33 mouse cellular contexts compared by ENCODE assay signal in the genomic region with DNA sequence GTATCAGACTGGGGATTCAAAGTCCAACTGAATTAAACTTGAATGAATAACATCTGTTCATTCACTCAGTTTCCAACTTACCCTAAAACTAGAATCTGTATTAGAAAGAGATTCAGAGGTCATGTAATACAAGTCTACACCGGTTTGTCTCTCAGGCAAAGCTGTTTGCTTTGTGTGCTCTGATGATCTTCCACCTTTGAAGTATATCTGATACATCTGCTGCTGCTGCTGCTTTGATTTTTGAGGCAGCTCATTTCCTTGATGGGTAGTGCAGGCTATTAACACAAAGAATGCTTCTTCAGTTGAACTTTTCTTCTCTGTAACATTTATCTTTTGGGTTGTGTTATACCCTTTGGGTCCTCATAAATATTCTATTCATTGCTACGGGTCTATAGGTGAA. TPM values are rescaled to one million over a fixed set of nuclear protein-coding genes. Genes with fewer than 3 reads are reported as not detected.
A peak's percentile ranks its signal among the peaks of the same experiment; 100 is the strongest.
DNase-seq lines count a peak whose midpoint lies in the region; ATAC-seq lines count a peak whose summit lies in the region.
"Had no signal": no experiment of that assay in that cellular context is flagged by ENCODE, and none has a peak within 500 bp of the region (broad histone marks: within the 10 kb centered on the region; RNA-seq: fewer than 3 reads in every experiment).

No protein-coding gene starts in this region.

- DNase-seq in thymus, postnatal 0 days (ENCODE audit: low spot score): peak; percentile 61
- no peak for DNase-seq in thymus, postnatal 4 days
- peak; percentile 58 for DNase-seq in T-cell, adult 2 months (ENCODE audit: low spot score)
- peak; percentile 19 for DNase-seq in thymus, postnatal 25 days
- no peak for DNase-seq in left cerebral cortex, postnatal 36 days (ENCODE audit: low spot score in 2 of 2)
- no peak for DNase-seq in cerebellum, adult 18-20 months
- no peak for DNase-seq in right cerebral cortex, postnatal 25 days
- DNase-seq: adrenal gland, adult 8-10 months; adrenal gland, postnatal 25 days; B cell, adult 2 months; cerebellum, adult 11-12 months; cerebellum, adult 9-11 months; cerebellum, postnatal 25 days; gastrocnemius, postnatal 10 days; gastrocnemius, postnatal 36 days; heart, adult 2 months; heart, postnatal 14 days; heart, postnatal 4 days had no signal

- intact Hi-C loops in left cerebral cortex, postnatal 36 days (cut with DNase I): no loop called here

- peak; percentile 60 for ATAC-seq in inflammation-experienced regulatory T-cells, adult 6 months
- ATAC-seq: forebrain, embryonic 14.5 days; hindbrain, postnatal 0 days; intestine, embryonic 15.5 days; Patski had no signal

RNA-seq across cellular contexts. Expression of a gene that starts 4.0 kb away (rescaled TPM):
- 11.3 and 12.9 TPM in 2 replicates for polyA plus RNA-seq in thymus, postnatal 0 days (2015; fragmentation: Nextera tagmentation; extraction: Ambion mirVana)
- 100 to 1,000 TPM; 121 to 243 (median 214) TPM for polyA plus RNA-seq in inflammation-experienced regulatory T-cells, adult 6 months (2017; shearing (Covaris generic))
- total RNA-seq in left cerebral cortex, postnatal 36 days (2021): not detected
- total RNA-seq: adrenal gland, adult 8-10 months; common myeloid progenitor, adult 5-6 weeks; gastrocnemius, postnatal 10 days; granulocyte monocyte progenitor cell, adult 5-6 weeks; heart, postnatal 4 days; hindbrain, postnatal 0 days had no signal
- polyA plus RNA-seq: brain, embryonic 14.5 days; embryonic facial prominence, embryonic 12.5 days; embryonic facial prominence, embryonic 15.5 days; forebrain, embryonic 11.5 days; forebrain, embryonic 14.5 days; G1E; heart, embryonic 10.5 days; hindbrain, embryonic 11.5 days; hindbrain, embryonic 14.5 days; hindbrain, postnatal 0 days; intestine, embryonic 15.5 days; Patski had no signal

Comparison
In these comparisons a context has a peak if more than half of its experiments do, and no peak if none do; other contexts are left out.
1. DNase-seq: peak in thymus, postnatal 0 days (single experiment), T-cell, adult 2 months (single experiment) and thymus, postnatal 25 days (single experiment); none in thymus, postnatal 4 days (single experiment), left cerebral cortex, postnatal 36 days (0 of 2), cerebellum, adult 18-20 months (0 of 2) and right cerebral cortex, postnatal 25 days (single experiment).